Mouse (Mus musculus) neural tube, embryonic 12.5 days (tissue): ENCODE measurements around the gene Xpnpep2. TPM values are rescaled to one million over a fixed set of nuclear protein-coding genes. Genes with fewer than 3 reads are reported as not detected.

ENCODE experiments used
- ATAC-seq: fragments of 200-750 bp; cut with Nextera tagmentation; 2 replicates; pipeline ENCODE4 v1.8.0; 2017; ENCODE audit warnings: low read depth, mild to moderate bottlenecking, moderate TSS enrichment, moderate library complexity; ENCODE audit not compliant: low FRiP score
- H3K27ac ChIP-seq: fragments of 300-500 bp; sonication (generic); 2 replicates; pipeline ENCODE4 v1.5.1; 2016
- H3K27me3 ChIP-seq: fragments of 300-500 bp; sonication (generic); replicated peaks from 2 replicates; pipeline ENCODE4 v1.6.1; 2016; ENCODE audit warnings: mild to moderate bottlenecking
- H3K36me3 ChIP-seq: fragments of 300-500 bp; sonication (generic); 2 replicates; pipeline ENCODE4 v1.6.1; 2016; ENCODE audit warnings: mild to moderate bottlenecking
- H3K4me1 ChIP-seq: fragments of 300-500 bp; sonication (generic); 2 replicates; pipeline ENCODE4 v1.6.1; 2016
- H3K4me2 ChIP-seq: fragments of 300-500 bp; sonication (generic); replicated peaks from 2 replicates; pipeline ENCODE4 v1.6.1; 2016; ENCODE audit warnings: mild to moderate bottlenecking
- H3K4me3 ChIP-seq: fragments of 300-500 bp; sonication (generic); 2 replicates; pipeline ENCODE4 v1.5.1; 2016
- H3K9ac ChIP-seq: fragments of 300-500 bp; sonication (generic); 2 replicates; pipeline ENCODE4 v1.6.1; 2016; ENCODE audit warnings: mild to moderate bottlenecking
- H3K9me3 ChIP-seq: fragments of 300-500 bp; sonication (generic); 2 replicates; pipeline ENCODE4 v1.6.1; 2016; ENCODE audit warnings: mild to moderate bottlenecking
- WGBS: fragments of 180-500 bp; shearing (Covaris S2); methylation state at CpG from one replicate; pipeline ENCODE4 v1.1.7; 2016; 5-methylcytosine and 5-hydroxymethylcytosine counted together
- polyA plus RNA-seq: library from polyadenylated mRNA; unstranded; fragments of >200 nt; fragmentation: Nextera tagmentation; extraction: Ambion mirVana; gene quantifications from 2 replicates; pipeline ENCODE4 v1.2.1, GENCODE M21; 2016

The Xpnpep2 gene
- polyA plus RNA-seq, 1 experiment from 2014 or later, result 0.82 TPM

DNA sequence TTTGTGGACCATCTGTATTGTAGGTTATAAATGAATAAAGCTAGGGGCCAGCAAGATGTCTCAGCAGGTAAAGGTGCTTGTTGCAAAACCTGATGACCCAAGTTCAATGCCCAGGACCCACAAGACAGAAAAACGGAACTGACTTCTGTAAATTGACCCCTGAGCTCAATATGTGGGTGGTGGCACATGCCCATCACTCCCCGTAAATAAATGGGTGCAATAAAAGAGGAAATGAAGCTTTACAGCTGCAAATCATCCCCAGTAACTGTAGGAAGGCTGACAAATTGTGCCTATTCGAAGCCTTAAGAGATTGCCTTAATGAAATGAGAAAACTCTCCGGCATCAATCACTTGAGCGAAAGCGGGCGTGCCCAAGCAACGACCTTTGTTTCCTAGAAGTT, 11.9 kb upstream of the Xpnpep2 start:
- no peak overlapping the region for H3K27ac ChIP-seq
- no peaks in the 10 kb centered on the region for H3K36me3 ChIP-seq
- no peak overlapping the region for H3K9ac ChIP-seq
- 37% methylated on average over 8 of the region's 8 CpGs for WGBS
- no peaks in the 10 kb centered on the region for H3K9me3 ChIP-seq
- no peaks in the 10 kb centered on the region for H3K27me3 ChIP-seq
- H3K4me1 ChIP-seq, result no peaks in the 10 kb centered on the region
- no peak for ATAC-seq
- H3K4me2 ChIP-seq, result no peak overlapping the region
- H3K4me3 ChIP-seq, result no peak overlapping the region

DNA sequence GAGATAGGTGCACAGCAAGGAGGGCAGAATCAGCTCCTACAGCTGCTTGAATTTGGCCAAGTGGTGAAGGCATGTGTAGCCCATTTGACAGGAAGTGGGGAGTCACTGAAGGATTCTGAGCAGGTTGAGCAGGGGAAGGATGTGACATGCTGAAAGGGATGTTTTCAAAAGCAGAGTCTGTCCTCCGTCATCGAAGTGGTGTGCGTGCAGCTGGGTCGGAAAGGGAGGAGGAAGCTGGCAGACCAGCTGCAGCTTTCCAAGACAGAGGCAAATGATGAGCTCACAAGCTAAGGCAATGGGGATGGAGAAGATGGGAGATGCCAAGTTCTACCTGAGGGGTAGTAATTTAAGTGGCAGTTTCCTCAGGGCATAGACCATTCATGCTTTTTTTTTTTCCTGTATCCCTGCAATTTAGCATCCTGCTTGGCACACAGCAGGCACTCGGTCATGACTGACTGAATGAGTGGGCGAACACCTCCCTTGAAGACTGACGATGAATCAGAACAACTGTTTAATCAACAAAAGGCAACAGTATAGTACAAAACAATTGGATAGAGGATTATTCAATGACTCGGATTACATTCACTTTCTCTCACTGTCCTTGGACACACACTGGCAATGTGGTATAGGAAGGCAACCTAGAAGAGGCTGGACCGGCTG, 9.9 kb upstream of the Xpnpep2 start:
- no peak for ATAC-seq
- Histone ChIP-seq H3K36me3 (no peaks in the 10 kb centered on the region), H3K9me3 (no peaks in the 10 kb centered on the region), H3K4me2 (no peak overlapping the region), H3K9ac (no peak overlapping the region), H3K4me1 (no peaks in the 10 kb centered on the region), H3K4me3 (no peak overlapping the region), H3K27me3 (no peaks in the 10 kb centered on the region), H3K27ac (no peak overlapping the region)
- WGBS, result 81% methylated on average over 9 of the region's 9 CpGs

DNA sequence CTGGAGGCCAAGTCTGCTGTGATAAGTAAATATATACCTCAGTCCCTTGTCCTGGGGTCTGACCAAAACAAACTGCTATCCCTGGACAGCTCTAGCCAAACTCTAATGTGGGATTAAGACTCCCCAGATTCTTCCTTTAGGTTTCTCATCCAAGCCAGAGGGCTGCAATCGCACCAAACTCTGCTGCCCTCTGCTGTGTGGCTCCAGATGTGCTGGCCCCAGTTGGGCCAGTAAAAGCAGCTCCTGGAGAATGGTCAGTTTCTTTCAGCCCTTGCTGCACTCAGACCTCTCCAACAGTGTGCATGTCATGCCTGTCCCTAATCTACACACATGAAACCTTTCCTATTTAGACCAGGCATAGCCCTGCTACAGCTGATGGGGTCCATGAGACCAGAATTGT, 8.7 kb upstream of the Xpnpep2 start:
- no peak for ATAC-seq
- no peaks in the 10 kb centered on the region for H3K4me1 ChIP-seq
- 39% methylated on average over 1 of the region's 1 CpGs for WGBS
- H3K9ac ChIP-seq, result no peak overlapping the region
- H3K4me2 ChIP-seq, result no peak overlapping the region
- no peaks in the 10 kb centered on the region for H3K36me3 ChIP-seq
- H3K4me3 ChIP-seq, result no peak overlapping the region
- H3K9me3 ChIP-seq, result no peaks in the 10 kb centered on the region
- H3K27ac ChIP-seq, result no peak overlapping the region
- H3K27me3 ChIP-seq, result no peaks in the 10 kb centered on the region

- ATAC-seq, result no peak
- H3K27me3 ChIP-seq, result no peaks in the 10 kb centered on the region
- WGBS, result 88% methylated on average over 3 of the region's 3 CpGs
- H3K4me2 ChIP-seq, result no peak overlapping the region
- no peaks in the 10 kb centered on the region for H3K9me3 ChIP-seq
- no peak overlapping the region for H3K27ac ChIP-seq
- H3K4me1 ChIP-seq, result no peaks in the 10 kb centered on the region
- H3K9ac ChIP-seq, result no peak overlapping the region
- no peak overlapping the region for H3K4me3 ChIP-seq
- no peaks in the 10 kb centered on the region for H3K36me3 ChIP-seq
Measured at GRCm38 (mm10) chrX:48103256-48103655, 5.3 kb upstream of the Xpnpep2 start.

DNA sequence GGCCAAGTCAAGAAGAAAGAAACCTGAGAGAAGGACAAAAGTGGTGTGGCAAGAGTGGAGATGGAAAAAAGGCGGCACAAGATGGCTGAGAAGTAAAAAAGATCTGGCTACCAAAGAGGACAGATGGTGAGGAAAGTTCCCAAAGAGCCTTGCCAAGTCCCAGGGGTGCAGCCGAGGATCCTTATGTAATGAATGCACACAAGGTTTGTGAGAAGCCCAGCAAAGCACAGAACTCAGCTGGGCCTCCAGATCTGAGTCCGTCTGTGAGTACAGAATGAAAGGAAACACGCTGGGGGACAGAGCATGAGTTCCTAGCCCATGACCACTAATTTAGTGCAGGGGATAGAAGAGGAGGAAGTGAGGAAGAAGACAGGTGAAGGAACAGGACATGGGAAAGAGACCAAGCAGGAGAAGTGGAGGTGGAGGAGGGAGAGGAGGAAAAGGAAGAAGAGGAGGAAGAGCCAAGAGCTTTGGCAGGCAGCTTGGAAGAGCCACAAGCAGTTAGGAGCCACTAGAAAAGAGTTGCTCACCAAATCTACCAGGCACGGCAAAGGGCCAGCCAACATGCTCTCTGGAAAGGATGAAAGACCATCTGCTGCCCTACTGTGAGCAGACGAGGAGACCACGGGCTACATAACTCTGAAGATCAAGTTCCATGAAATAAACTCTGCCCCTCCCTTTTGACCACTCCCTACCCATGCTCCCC, 3.6 kb upstream of the Xpnpep2 start:
- ATAC-seq, result no peak
- Histone ChIP-seq H3K4me3 (no peak overlapping the region), H3K9ac (no peak overlapping the region), H3K9me3 (no peaks in the 10 kb centered on the region), H3K36me3 (no peaks in the 10 kb centered on the region), H3K4me2 (no peak overlapping the region), H3K27me3 (no peaks in the 10 kb centered on the region), H3K27ac (no peak overlapping the region), H3K4me1 (no peaks in the 10 kb centered on the region)
- 78% methylated on average over 7 of the region's 7 CpGs for WGBS

- Histone ChIP-seq H3K9me3 (no peaks in the 10 kb centered on the region), H3K4me1 (no peaks in the 10 kb centered on the region), H3K4me2 (no peak overlapping the region), H3K9ac (no peak overlapping the region), H3K27ac (no peak overlapping the region), H3K4me3 (no peak overlapping the region), H3K36me3 (no peaks in the 10 kb centered on the region), H3K27me3 (no peaks in the 10 kb centered on the region)
- ATAC-seq, result no peak
- WGBS, result 85% methylated on average over 3 of the region's 3 CpGs
Measured at GRCm38 (mm10) chrX:48106226-48106625, 2.3 kb upstream of the Xpnpep2 start.

DNA sequence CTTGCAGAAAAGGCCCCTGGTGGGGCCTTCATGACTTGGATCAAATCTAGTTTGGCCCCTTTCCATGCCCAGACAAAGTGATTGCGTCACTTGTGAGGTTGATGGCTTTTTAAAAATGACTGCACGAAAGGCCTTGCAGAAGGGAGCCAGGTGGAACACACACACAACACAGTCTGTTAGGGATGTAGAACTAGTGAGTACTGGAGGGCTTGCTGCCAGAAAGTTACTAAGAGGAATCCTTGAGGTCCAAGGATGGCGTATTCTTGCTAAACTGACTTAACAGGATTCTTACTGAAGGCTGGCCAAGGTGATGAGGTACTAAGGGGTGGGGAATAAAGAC, 761 bp downstream of the Xpnpep2 start:
- Histone ChIP-seq H3K9ac (no peak overlapping the region), H3K4me3 (no peak overlapping the region), H3K4me1 (no peaks in the 10 kb centered on the region), H3K4me2 (no peak overlapping the region), H3K27ac (no peak overlapping the region), H3K9me3 (no peaks in the 10 kb centered on the region), H3K27me3 (no peaks in the 10 kb centered on the region), H3K36me3 (no peaks in the 10 kb centered on the region)
- ATAC-seq, result no peak
- WGBS, result 87% methylated on average over 3 of the region's 3 CpGs

- Histone ChIP-seq H3K27me3 (no peaks in the 10 kb centered on the region), H3K36me3 (no peaks in the 10 kb centered on the region), H3K27ac (no peak overlapping the region), H3K4me3 (no peak overlapping the region), H3K9me3 (no peaks in the 10 kb centered on the region), H3K4me2 (no peak overlapping the region), H3K9ac (no peak overlapping the region), H3K4me1 (no peaks in the 10 kb centered on the region)
- ATAC-seq, result no peak
Measured at GRCm38 (mm10) chrX:48119294-48119693, 10.8 kb downstream of the Xpnpep2 start.

GRCm38 (mm10) chrX:48124132-48125071, 15.9 kb downstream of the Xpnpep2 start:
- no peak overlapping the region for H3K27ac ChIP-seq
- WGBS, result 31% methylated on average over 17 of the region's 17 CpGs
- H3K4me1 ChIP-seq, result no peaks in the 10 kb centered on the region
- H3K4me2 ChIP-seq, result no peak overlapping the region; the same call in 1 of the 2 replicates
- H3K27me3 ChIP-seq, result no peaks in the 10 kb centered on the region
- ATAC-seq, result no peak; the same call in 1 of the 2 replicates
- no peaks in the 10 kb centered on the region for H3K9me3 ChIP-seq
- H3K4me3 ChIP-seq, result no peak overlapping the region
- H3K36me3 ChIP-seq, result no peaks in the 10 kb centered on the region
- no peak overlapping the region for H3K9ac ChIP-seq

- no peak for ATAC-seq
- no peak overlapping the region for H3K27ac ChIP-seq
- H3K9me3 ChIP-seq, result no peaks in the 10 kb centered on the region
- no peaks in the 10 kb centered on the region for H3K36me3 ChIP-seq
- WGBS, result 73% methylated on average over 6 of the region's 6 CpGs
- no peaks in the 10 kb centered on the region for H3K27me3 ChIP-seq
- no peak overlapping the region for H3K4me3 ChIP-seq
- H3K4me1 ChIP-seq, result no peaks in the 10 kb centered on the region
- no peak overlapping the region for H3K4me2 ChIP-seq
- no peak overlapping the region for H3K9ac ChIP-seq
Measured at GRCm38 (mm10) chrX:48126903-48127476, 18.5 kb downstream of the Xpnpep2 start.

DNA sequence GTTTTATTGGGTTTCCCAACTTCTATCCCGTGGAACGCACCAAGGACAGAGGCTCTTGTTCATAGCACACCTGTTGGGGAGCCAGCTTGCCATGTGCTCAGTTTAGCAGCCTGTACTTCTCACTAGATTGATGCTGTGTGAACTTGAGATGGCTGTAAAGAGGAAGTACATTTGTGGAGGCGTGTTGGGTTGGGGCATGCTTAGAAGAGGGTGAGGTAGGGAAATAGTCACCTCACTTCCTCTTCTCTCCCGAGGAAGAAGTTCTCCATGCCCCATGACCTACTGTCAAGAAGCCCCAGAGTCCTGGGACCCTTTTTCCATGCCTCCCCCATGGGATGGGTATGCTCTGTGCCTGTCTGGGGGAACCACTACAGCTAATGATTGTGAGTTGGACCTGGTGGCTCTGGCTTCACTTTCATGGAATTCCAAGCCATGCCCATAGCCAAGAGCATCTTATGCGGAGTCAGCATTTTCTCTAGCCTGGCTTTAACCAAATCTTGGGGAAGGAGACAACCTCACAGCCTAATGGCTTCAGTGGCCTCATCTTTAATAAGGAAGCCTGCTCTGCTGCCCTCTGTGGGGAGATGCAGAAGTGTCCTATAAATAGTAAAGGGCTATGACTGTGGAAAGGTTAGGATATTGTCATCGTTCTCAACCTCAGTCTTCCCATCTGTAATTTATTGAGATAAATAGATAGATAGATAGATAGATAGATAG, 19.1 kb downstream of the Xpnpep2 start:
- Histone ChIP-seq H3K9ac (no peak overlapping the region), H3K4me2 (no peak overlapping the region), H3K4me1 (no peaks in the 10 kb centered on the region), H3K27ac (no peak overlapping the region), H3K27me3 (no peaks in the 10 kb centered on the region), H3K36me3 (no peaks in the 10 kb centered on the region), H3K9me3 (no peaks in the 10 kb centered on the region), H3K4me3 (no peak overlapping the region)
- no peak for ATAC-seq
- 85% methylated on average over 6 of the region's 6 CpGs for WGBS

DNA sequence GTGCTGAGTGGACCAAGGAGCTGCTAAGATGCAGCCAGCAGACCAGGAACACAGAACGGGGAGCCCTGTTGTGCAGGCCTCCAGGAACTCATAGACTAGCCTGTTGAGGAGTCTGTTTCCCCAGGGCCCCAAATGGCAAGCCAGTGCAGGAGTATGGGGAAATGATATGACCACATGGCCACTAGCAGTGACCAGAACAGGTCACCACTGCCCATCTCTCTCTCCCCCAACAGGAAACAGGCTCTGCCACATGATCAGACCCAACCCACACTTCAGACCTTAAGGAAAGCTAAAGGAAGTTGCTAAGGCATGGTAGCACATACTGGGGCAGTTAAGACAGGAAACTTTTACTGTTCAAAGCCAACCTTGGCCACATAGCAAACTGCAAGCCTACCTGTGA, 20.6 kb downstream of the Xpnpep2 start:
- Histone ChIP-seq H3K27me3 (no peaks in the 10 kb centered on the region), H3K9me3 (no peaks in the 10 kb centered on the region), H3K36me3 (no peaks in the 10 kb centered on the region), H3K9ac (no peak overlapping the region), H3K4me1 (no peaks in the 10 kb centered on the region), H3K4me2 (no peak overlapping the region), H3K27ac (no peak overlapping the region), H3K4me3 (no peak overlapping the region)
- WGBS, result 89% methylated on average over 1 of the region's 1 CpGs
- ATAC-seq, result no peak
